Mouse (Mus musculus) urinary bladder, adult 2 months (tissue): ENCODE results near the gene Zcchc8. TPM values are rescaled to one million over a fixed set of nuclear protein-coding genes. Genes with fewer than 3 reads are reported as not detected.

Experiments
- polyA plus RNA-seq: library from polyadenylated mRNA; depleted of rRNA; stranded (reverse); fragments of >200 nt; gene quantifications from 2 replicates; pipeline ENCODE4 v1.2.3, GENCODE M21; 2012; rRNA removed

The Zcchc8 gene
- polyA plus RNA-seq, 1 experiment: 46.8 TPM

Other genes starting within 250 kb of the Zcchc8 start
- gene Lrrc43, start 231.8 kb downstream of the Zcchc8 start, polyA plus RNA-seq: not detected in 2 replicates
- not detected in 2 replicates for gene Il31, start 231.6 kb downstream of the Zcchc8 start, polyA plus RNA-seq
- 0.13 and 0.15 TPM in 2 replicates for gene B3gnt4, start 210.6 kb downstream of the Zcchc8 start, polyA plus RNA-seq
- gene Diablo, start 196.9 kb downstream of the Zcchc8 start, polyA plus RNA-seq: 71.7 and 83.8 TPM in 2 replicates
- gene Gm49027, start 195.6 kb downstream of the Zcchc8 start, polyA plus RNA-seq: 0.51 and 1.1 TPM in 2 replicates
- 14.6 and 17.7 TPM in 2 replicates for gene Vps33a, start 148.1 kb downstream of the Zcchc8 start, polyA plus RNA-seq
- gene Clip1, start 36.5 kb downstream of the Zcchc8 start, polyA plus RNA-seq: 50.5 and 57.5 TPM in 2 replicates
- gene Rsrc2, start 28.3 kb upstream of the Zcchc8 start, polyA plus RNA-seq: 87.0 and 89.6 TPM in 2 replicates
- gene Kntc1, start 28.6 kb upstream of the Zcchc8 start, polyA plus RNA-seq: 0.99 and 1.6 TPM in 2 replicates
- gene Hcar2, start 144.4 kb upstream of the Zcchc8 start, polyA plus RNA-seq: 6.3 and 7.2 TPM in 2 replicates
- gene Hcar1, start 158.9 kb upstream of the Zcchc8 start, polyA plus RNA-seq: 8.4 and 9.0 TPM in 2 replicates
- 36.5 and 38.1 TPM in 2 replicates for gene Denr, start 186.1 kb upstream of the Zcchc8 start, polyA plus RNA-seq
- 2.3 and 2.8 TPM in 2 replicates for gene Gm43518, start 206.3 kb upstream of the Zcchc8 start, polyA plus RNA-seq
- gene Ccdc62, start 209.6 kb upstream of the Zcchc8 start, polyA plus RNA-seq: 10.9 and 15.4 TPM in 2 replicates